Mouse (Mus musculus) heart, adult 2 months (tissue): ENCODE measurements around the gene Bach2. TPM values are rescaled to one million over a fixed set of nuclear protein-coding genes. Genes with fewer than 3 reads are reported as not detected.

Source experiments
- DNase-seq, 2 experiments: peaks; one replicate each; pipeline ENCODE4 v3.0.0; 2021
- H3K27ac ChIP-seq: fragments of 200-600 bp; 2 replicates; pipeline ENCODE4 v1.8.1; 2022
- H3K27me3 ChIP-seq: fragments of 200-500 bp; 2 replicates; pipeline ENCODE4 v1.6.1; 2012; ENCODE audit warnings: mild to moderate bottlenecking, low read length, inconsistent platforms, mixed read lengths; ENCODE audit not compliant: control insufficient read depth, insufficient read depth
- H3K36me3 ChIP-seq: fragments of 200-500 bp; 2 replicates; pipeline ENCODE4 v1.6.1; 2012; ENCODE audit warnings: low read length, inconsistent platforms; ENCODE audit not compliant: control insufficient read depth, insufficient read depth
- H3K4me1 ChIP-seq: fragments of 200-500 bp; 2 replicates; pipeline ENCODE4 v1.6.1; 2011; ENCODE audit warnings: low read length; ENCODE audit not compliant: control insufficient read depth, insufficient read depth
- H3K4me3 ChIP-seq: fragments of 200-600 bp; 2 replicates; pipeline ENCODE4 v1.8.1; 2022
- H3K79me2 ChIP-seq: fragments of 200-500 bp; replicated peaks from 2 replicates; pipeline ENCODE4 v1.6.1; 2012; ENCODE audit warnings: mild to moderate bottlenecking, inconsistent platforms, low read length, moderate library complexity, mixed read lengths; ENCODE audit not compliant: control insufficient read depth, insufficient read depth
- H3K9ac ChIP-seq: fragments of 200-500 bp; 2 replicates; pipeline ENCODE4 v1.6.1; 2012; ENCODE audit warnings: low read depth, mild to moderate bottlenecking, control low read depth, inconsistent platforms, low read length, mixed read lengths
- CTCF ChIP-seq: fragments of 200-600 bp; IDR thresholded peaks from 2 replicates; pipeline ENCODE4 v1.8.1; 2022; ENCODE audit warnings: antibody characterized with exemption, mild to moderate bottlenecking, moderate library complexity
- EP300 ChIP-seq: fragments of 200-500 bp; IDR thresholded peaks from 2 replicates; pipeline ENCODE4 v1.6.1; 2011; ENCODE audit warnings: low read depth, low read length, control low read depth; ENCODE audit not compliant: insufficient read depth
- POLR2A ChIP-seq: fragments of 200-500 bp; IDR thresholded peaks from 2 replicates; pipeline ENCODE4 v1.6.1; 2011; ENCODE audit warnings: mild to moderate bottlenecking, low read depth, low read length, control low read depth; ENCODE audit not compliant: insufficient read depth
- WGBS: fragments of 180-500 bp; shearing (Covaris S2); methylation state at CpG from one replicate; pipeline ENCODE4 v1.1.7; 2018; 5-methylcytosine and 5-hydroxymethylcytosine counted together
- intact Hi-C: fragments of 180-260 bp; cut with DNase I; formaldehyde crosslinking; loops from one replicate; pipeline ENCODE4 v1.15.1; 2025
- polyA plus RNA-seq: library from polyadenylated mRNA; depleted of rRNA; stranded (reverse); fragments of >200 nt; gene quantifications from 2 replicates; pipeline ENCODE4 v1.2.3, GENCODE M21; 2012
- total RNA-seq, 2 experiments: library from RNA; stranded (reverse); gene quantifications; 2 replicates each; pipeline ENCODE4 v1.2.3; 2021

Bach2 gene
- total and polyA plus RNA-seq, 3 experiments: 2.4 to 4.2 (median 3.9) TPM

DNA sequence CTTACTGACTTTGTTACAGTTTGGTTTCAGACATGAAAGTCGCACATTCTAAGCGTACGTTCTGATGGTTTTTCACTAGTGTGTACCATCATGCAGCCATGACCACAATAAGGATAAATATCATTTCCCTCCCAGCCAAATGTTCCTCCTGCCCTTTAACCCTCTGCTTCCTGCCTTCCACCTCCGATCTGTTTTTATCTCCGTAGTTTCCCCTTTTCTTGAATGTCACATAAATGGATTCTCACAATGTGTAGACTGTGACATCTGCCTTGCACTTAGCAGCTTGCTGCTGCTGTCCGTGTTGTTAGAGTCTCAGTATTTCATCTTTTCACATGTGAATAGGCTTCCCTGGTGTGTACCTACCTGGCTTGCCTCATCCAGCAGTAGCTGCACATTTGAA lies 108.6 kb downstream of the Bach2 start:
- TF ChIP-seq POLR2A: no peak
- TF ChIP-seq CTCF: no peak
- TF ChIP-seq EP300: no peak
- Histone ChIP-seq H3K9ac (no peak overlapping the region), H3K36me3 (no peaks in the 10 kb centered on the region), H3K4me1 (peaks cover 13% of the 10 kb centered on the region), H3K27me3 (no peaks in the 10 kb centered on the region), H3K4me3 (no peak overlapping the region), H3K27ac (no peak overlapping the region), H3K79me2 (no peaks in the 10 kb centered on the region; the same call in 1 of the 2 replicates)
- DNase-seq: no peak
- intact Hi-C loops: no loop called here
- WGBS: 50% methylated on average over 6 of the region's 6 CpGs

GRCm38 (mm10) chr4:32347711-32348110 lies 109.1 kb downstream of the Bach2 start:
- WGBS: 63% methylated on average over 5 of the region's 5 CpGs
- no peak for TF ChIP-seq CTCF
- TF ChIP-seq EP300: no peak
- TF ChIP-seq POLR2A: no peak
- H3K27ac ChIP-seq: no peak overlapping the region
- intact Hi-C loops: no loop called here
- no peak overlapping the region for H3K9ac ChIP-seq
- H3K79me2 ChIP-seq: no peaks in the 10 kb centered on the region; the same call in 1 of the 2 replicates
- no peak for DNase-seq
- no peak overlapping the region for H3K4me3 ChIP-seq
- peaks cover 15% of the 10 kb centered on the region for H3K4me1 ChIP-seq
- H3K36me3 ChIP-seq: no peaks in the 10 kb centered on the region
- H3K27me3 ChIP-seq: no peaks in the 10 kb centered on the region

- intact Hi-C loops: no loop called here
- no peak for TF ChIP-seq EP300
- TF ChIP-seq CTCF: no peak
- no peak for TF ChIP-seq POLR2A
- Histone ChIP-seq H3K9ac (no peak overlapping the region), H3K27me3 (no peaks in the 10 kb centered on the region), H3K79me2 (no peaks in the 10 kb centered on the region; the same call in 1 of the 2 replicates), H3K27ac (no peak overlapping the region), H3K36me3 (no peaks in the 10 kb centered on the region), H3K4me1 (peaks cover 14% of the 10 kb centered on the region), H3K4me3 (no peak overlapping the region)
- DNase-seq: no peak
- 97% methylated on average over 5 of the region's 5 CpGs for WGBS
Measured at GRCm38 (mm10) chr4:32349361-32349760, 110.8 kb downstream of the Bach2 start.

DNA sequence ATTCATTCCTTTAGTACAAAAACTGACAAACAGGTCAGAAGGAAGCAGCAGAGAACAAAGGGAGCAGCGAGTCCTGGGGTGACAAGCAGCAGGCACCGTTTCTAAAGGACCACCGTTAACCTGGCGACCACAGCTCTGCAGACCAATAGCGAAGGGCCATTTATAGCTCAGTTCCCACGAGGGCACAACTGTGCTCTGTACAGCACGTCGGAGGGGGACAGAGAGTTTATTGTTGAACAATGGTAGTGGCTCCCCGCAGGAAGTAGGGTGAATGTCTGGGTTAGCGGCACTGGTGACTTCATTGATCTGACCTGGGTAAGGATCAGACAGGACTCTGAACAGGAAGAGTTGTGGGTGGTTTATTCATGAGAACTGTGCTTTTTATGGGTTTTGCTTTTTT lies 112.6 kb downstream of the Bach2 start:
- no peak overlapping the region for H3K9ac ChIP-seq
- intact Hi-C loops: no loop called here
- H3K27me3 ChIP-seq: no peaks in the 10 kb centered on the region
- no peaks in the 10 kb centered on the region for H3K36me3 ChIP-seq
- H3K4me3 ChIP-seq: peak overlapping the region; percentile 15; the same call in 1 of the 2 replicates
- TF ChIP-seq POLR2A: no peak
- TF ChIP-seq CTCF: no peak
- no peak for TF ChIP-seq EP300
- H3K4me1 ChIP-seq: peaks cover 14% of the 10 kb centered on the region
- 37% methylated on average over 10 of the region's 10 CpGs for WGBS
- H3K27ac ChIP-seq: peak overlapping the region; percentile 48
- no peaks in the 10 kb centered on the region; the same call in 1 of the 2 replicates for H3K79me2 ChIP-seq
- DNase-seq: no peak

DNA sequence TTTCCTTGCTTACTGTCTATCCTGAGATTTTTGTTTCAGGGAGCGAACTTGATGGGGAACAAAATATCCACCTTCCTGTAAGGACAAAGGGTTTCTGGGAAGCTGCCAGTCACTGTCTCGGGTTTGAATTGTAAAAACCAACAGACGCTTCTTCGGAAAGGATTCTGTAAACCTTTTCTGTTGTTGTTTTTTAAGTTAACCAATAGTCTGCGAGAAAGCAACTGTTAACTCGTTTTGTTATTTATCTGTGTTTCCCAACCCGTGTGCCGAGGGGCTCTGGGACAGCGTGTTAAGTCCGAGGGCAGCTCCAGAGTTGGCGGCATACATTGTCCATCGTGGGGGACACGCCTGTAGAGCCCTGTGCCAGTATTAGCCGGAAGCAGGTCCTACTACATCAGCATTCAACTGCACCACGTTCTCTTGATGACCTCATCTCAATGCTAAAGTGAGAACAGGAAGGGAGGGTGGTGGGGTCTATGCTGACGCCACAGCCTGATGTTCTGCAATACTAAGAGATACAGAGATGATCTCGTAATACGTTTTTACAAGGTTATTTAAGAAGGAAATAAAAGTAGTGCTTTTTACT lies 113.2 kb downstream of the Bach2 start:
- Histone ChIP-seq H3K4me3 (peak overlapping the region; percentile 15; the same call in 1 of the 2 replicates), H3K36me3 (no peaks in the 10 kb centered on the region), H3K27ac (peak overlapping the region; percentile 48), H3K9ac (no peak overlapping the region), H3K79me2 (no peaks in the 10 kb centered on the region; the same call in 1 of the 2 replicates), H3K27me3 (no peaks in the 10 kb centered on the region), H3K4me1 (peaks cover 14% of the 10 kb centered on the region)
- intact Hi-C loops: no loop called here
- 36% methylated on average over 18 of the region's 18 CpGs for WGBS
- no peak for TF ChIP-seq CTCF
- DNase-seq: no peak

GRCm38 (mm10) chr4:32352442-32352841 lies 113.8 kb downstream of the Bach2 start:
- Histone ChIP-seq H3K4me3 (no peak overlapping the region), H3K27me3 (no peaks in the 10 kb centered on the region), H3K4me1 (peaks cover 14% of the 10 kb centered on the region), H3K36me3 (no peaks in the 10 kb centered on the region), H3K9ac (no peak overlapping the region), H3K27ac (no peak overlapping the region; the same call in 1 of the 2 replicates), H3K79me2 (no peaks in the 10 kb centered on the region)
- DNase-seq: no peak
- TF ChIP-seq POLR2A (no peak), EP300 (0 out of 2 replicates have a peak, but pooled peaks have one; percentile 14)
- 37% methylated on average over 8 of the region's 8 CpGs for WGBS
- intact Hi-C loops: no loop called here
